Mouse (Mus musculus) liver, embryonic 15.5 days (tissue): Measurements from ENCODE around the gene Tmem108. TPM values are rescaled to one million over a fixed set of nuclear protein-coding genes. Genes with fewer than 3 reads are reported as not detected.

Source experiments
- ATAC-seq: fragments of 200-750 bp; cut with Nextera tagmentation; 2 replicates; pipeline ENCODE4 v1.8.0; 2017; ENCODE audit warnings: moderate number of reproducible peaks, mild to moderate bottlenecking, moderate library complexity; ENCODE audit not compliant: insufficient read depth
- H3K27ac ChIP-seq: fragments of 300-500 bp; sonication (generic); replicated peaks from 2 replicates; pipeline ENCODE4 v1.5.1; 2015; ENCODE audit warnings: mild to moderate bottlenecking, inconsistent platforms
- H3K27me3 ChIP-seq: fragments of 300-500 bp; sonication (generic); 2 replicates; pipeline ENCODE4 v1.6.1; 2015; ENCODE audit warnings: mild to moderate bottlenecking, inconsistent platforms
- H3K36me3 ChIP-seq: fragments of 300-500 bp; sonication (generic); replicated peaks from 2 replicates; pipeline ENCODE4 v1.6.1; 2015; ENCODE audit warnings: moderate library complexity, mild to moderate bottlenecking, inconsistent platforms
- H3K4me1 ChIP-seq: fragments of 300-500 bp; sonication (generic); replicated peaks from 2 replicates; pipeline ENCODE4 v1.6.1; 2015; ENCODE audit warnings: inconsistent platforms
- H3K4me2 ChIP-seq: fragments of 300-500 bp; sonication (generic); 2 replicates; pipeline ENCODE4 v1.6.1; 2015; ENCODE audit warnings: moderate library complexity, mild to moderate bottlenecking, inconsistent platforms
- H3K4me3 ChIP-seq: fragments of 300-500 bp; sonication (generic); replicated peaks from 2 replicates; pipeline ENCODE4 v1.5.1; 2015; ENCODE audit warnings: mild to moderate bottlenecking, inconsistent platforms
- H3K9ac ChIP-seq: fragments of 300-500 bp; sonication (generic); 2 replicates; pipeline ENCODE4 v1.6.1; 2015; ENCODE audit warnings: moderate library complexity, mild to moderate bottlenecking, inconsistent platforms
- H3K9me3 ChIP-seq: fragments of 300-500 bp; sonication (generic); replicated peaks from 2 replicates; pipeline ENCODE4 v1.6.1; 2016; ENCODE audit warnings: inconsistent platforms
- WGBS: fragments of 180-500 bp; shearing (Covaris S2); methylation state at CpG from one replicate; pipeline ENCODE4 v1.1.7; 2015; ENCODE audit warnings: mixed read lengths; ENCODE audit not compliant: insufficient replicate concordance; 5-methylcytosine and 5-hydroxymethylcytosine counted together
- polyA plus RNA-seq: library from polyadenylated mRNA; unstranded; fragments of >200 nt; fragmentation: Nextera tagmentation; extraction: Ambion mirVana; gene quantifications from 2 replicates; pipeline ENCODE4 v1.2.1, GENCODE M21; 2015

The Tmem108 gene
- polyA plus RNA-seq, 1 experiment from 2014 or later = 1.1 TPM

DNA sequence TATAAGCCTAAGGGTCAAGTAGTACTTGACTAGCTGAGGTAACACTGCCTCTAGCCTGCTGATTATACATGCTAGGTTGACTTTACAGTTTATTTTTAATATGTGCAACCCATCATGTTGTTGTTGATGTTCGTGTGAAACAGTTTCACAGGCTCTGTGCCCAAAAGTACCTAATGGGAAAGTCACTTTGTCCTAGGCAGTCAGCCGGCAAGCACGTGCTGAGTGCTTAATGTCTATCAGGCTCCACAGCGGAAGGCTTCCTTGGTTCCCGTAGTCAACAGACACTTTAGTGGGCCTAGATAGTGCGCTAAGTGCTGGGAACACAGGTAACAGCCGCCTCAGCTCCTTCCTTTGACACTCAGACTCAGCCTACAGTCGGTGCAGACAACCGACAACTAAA, 192.7 kb downstream of the Tmem108 start:
- Histone ChIP-seq H3K4me2 (no peak overlapping the region), H3K27me3 (no peaks in the 10 kb centered on the region), H3K36me3 (no peaks in the 10 kb centered on the region), H3K9ac (no peak overlapping the region), H3K4me3 (no peak overlapping the region), H3K4me1 (no peaks in the 10 kb centered on the region), H3K27ac (no peak overlapping the region), H3K9me3 (no peaks in the 10 kb centered on the region)
- ATAC-seq = no peak
- 67% methylated on average over 9 of the region's 9 CpGs for WGBS

GRCm38 (mm10) chr9:103565186-103565585, 196.5 kb downstream of the Tmem108 start:
- WGBS = 69% methylated on average over 9 of the region's 9 CpGs
- H3K27me3 ChIP-seq = no peaks in the 10 kb centered on the region
- ATAC-seq = no peak
- no peak overlapping the region for H3K4me3 ChIP-seq
- H3K4me1 ChIP-seq = no peaks in the 10 kb centered on the region
- no peak overlapping the region for H3K27ac ChIP-seq
- no peak overlapping the region for H3K4me2 ChIP-seq
- no peaks in the 10 kb centered on the region for H3K36me3 ChIP-seq
- no peaks in the 10 kb centered on the region for H3K9me3 ChIP-seq
- H3K9ac ChIP-seq = no peak overlapping the region

GRCm38 (mm10) chr9:103563864-103564610, 197.6 kb downstream of the Tmem108 start:
- Histone ChIP-seq H3K4me2 (no peak overlapping the region), H3K4me3 (no peak overlapping the region)

DNA sequence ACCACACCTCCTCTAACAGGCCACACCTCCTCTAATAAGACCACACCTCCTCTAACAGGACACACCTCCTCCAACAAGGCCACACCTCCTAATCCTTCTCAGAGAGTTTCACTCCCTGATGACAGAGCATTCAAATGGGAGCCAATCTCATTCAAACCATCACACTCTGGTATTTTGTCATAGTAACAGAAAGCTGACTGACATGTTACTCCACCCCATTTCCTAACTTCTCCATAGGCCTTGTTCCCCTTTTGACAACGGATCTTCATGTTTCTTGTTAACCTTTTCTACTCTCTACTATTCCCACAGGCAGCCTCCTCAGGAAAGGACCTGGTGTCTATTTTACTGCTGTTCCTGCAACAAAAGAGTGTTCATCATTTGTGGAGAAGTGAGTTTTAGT, 199.6 kb downstream of the Tmem108 start:
- no peak overlapping the region for H3K4me2 ChIP-seq
- WGBS = 43% methylated on average over 1 of the region's 1 CpGs
- no peaks in the 10 kb centered on the region for H3K36me3 ChIP-seq
- no peak for ATAC-seq
- no peaks in the 10 kb centered on the region for H3K9me3 ChIP-seq
- no peak overlapping the region for H3K9ac ChIP-seq
- no peak overlapping the region for H3K27ac ChIP-seq
- H3K4me3 ChIP-seq = no peak overlapping the region
- H3K4me1 ChIP-seq = no peaks in the 10 kb centered on the region
- H3K27me3 ChIP-seq = no peaks in the 10 kb centered on the region

More at GRCm38 (mm10) chr9:103563864-103564610, 197.6 kb downstream of the Tmem108 start:
- WGBS = 39% methylated on average over 10 of the region's 10 CpGs
- H3K27me3 ChIP-seq = no peaks in the 10 kb centered on the region
- H3K9ac ChIP-seq = no peak overlapping the region
- H3K9me3 ChIP-seq = no peaks in the 10 kb centered on the region
- no peaks in the 10 kb centered on the region for H3K4me1 ChIP-seq
- no peak overlapping the region for H3K27ac ChIP-seq
- no peaks in the 10 kb centered on the region for H3K36me3 ChIP-seq
- ATAC-seq = no peak

DNA sequence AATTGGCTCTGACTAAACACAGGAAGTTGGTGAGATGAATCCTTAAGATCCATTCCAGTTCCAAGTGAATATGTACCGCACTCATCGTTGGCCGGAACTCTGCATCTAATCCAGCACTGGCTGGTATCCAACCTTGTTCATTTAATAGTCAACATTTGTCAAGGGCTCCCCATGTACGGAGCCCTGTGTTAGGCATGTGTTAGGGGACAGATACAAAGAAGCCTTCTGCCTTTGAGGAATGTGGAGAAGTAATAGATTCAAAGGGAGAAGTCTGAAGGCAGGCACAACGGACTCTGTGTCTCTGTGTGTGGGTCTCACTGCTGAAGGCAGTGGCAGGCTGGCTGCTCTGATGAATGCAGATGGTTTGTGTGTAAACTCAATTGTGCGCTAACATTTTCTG, 202.9 kb downstream of the Tmem108 start:
- no peak for ATAC-seq
- H3K9ac ChIP-seq = no peak overlapping the region
- no peak overlapping the region for H3K27ac ChIP-seq
- no peaks in the 10 kb centered on the region for H3K36me3 ChIP-seq
- no peak overlapping the region for H3K4me2 ChIP-seq
- H3K9me3 ChIP-seq = no peaks in the 10 kb centered on the region
- 74% methylated on average over 6 of the region's 6 CpGs for WGBS
- no peak overlapping the region for H3K4me3 ChIP-seq
- no peaks in the 10 kb centered on the region for H3K27me3 ChIP-seq
- H3K4me1 ChIP-seq = no peaks in the 10 kb centered on the region

DNA sequence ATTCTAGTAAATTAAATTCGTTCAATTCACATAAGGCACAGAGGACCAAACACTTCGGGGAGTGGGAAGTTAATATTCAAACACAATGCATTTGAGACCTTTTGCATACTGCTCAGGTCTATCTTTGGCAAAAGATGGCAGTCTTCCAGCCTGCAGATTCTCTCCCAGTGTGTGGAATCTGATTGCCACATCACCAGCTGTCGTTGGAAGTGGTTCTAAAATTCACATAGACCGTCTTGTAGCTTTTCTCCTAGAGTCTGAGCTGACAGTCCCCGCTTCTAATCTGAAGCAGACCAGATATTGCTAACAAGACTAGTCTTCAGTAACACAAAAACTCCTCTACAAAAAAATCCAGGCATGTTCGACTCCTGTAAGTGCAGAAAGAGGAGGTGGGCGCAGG, 203.4 kb downstream of the Tmem108 start:
- Histone ChIP-seq H3K4me2 (no peak overlapping the region), H3K9me3 (no peaks in the 10 kb centered on the region), H3K9ac (no peak overlapping the region), H3K27ac (no peak overlapping the region), H3K27me3 (no peaks in the 10 kb centered on the region), H3K36me3 (no peaks in the 10 kb centered on the region), H3K4me3 (no peak overlapping the region), H3K4me1 (no peaks in the 10 kb centered on the region)
- 57% methylated on average over 7 of the region's 7 CpGs for WGBS
- ATAC-seq = no peak

GRCm38 (mm10) chr9:103557085-103557484, 204.6 kb downstream of the Tmem108 start:
- H3K4me1 ChIP-seq = no peaks in the 10 kb centered on the region
- no peaks in the 10 kb centered on the region for H3K36me3 ChIP-seq
- WGBS = 79% methylated on average over 15 of the region's 15 CpGs
- no peak overlapping the region for H3K4me3 ChIP-seq
- H3K9ac ChIP-seq = no peak overlapping the region
- no peaks in the 10 kb centered on the region for H3K9me3 ChIP-seq
- no peak overlapping the region for H3K4me2 ChIP-seq
- H3K27ac ChIP-seq = no peak overlapping the region
- H3K27me3 ChIP-seq = no peaks in the 10 kb centered on the region
- ATAC-seq = no peak

- Histone ChIP-seq H3K27me3 (no peaks in the 10 kb centered on the region), H3K4me1 (no peaks in the 10 kb centered on the region), H3K27ac (no peak overlapping the region), H3K9me3 (no peaks in the 10 kb centered on the region), H3K4me3 (no peak overlapping the region), H3K36me3 (no peaks in the 10 kb centered on the region), H3K9ac (no peak overlapping the region), H3K4me2 (no peak overlapping the region)
- ATAC-seq = no peak
- WGBS = 33% methylated on average over 6 of the region's 6 CpGs
Observed at GRCm38 (mm10) chr9:103555334-103555733, 206.3 kb downstream of the Tmem108 start.

DNA sequence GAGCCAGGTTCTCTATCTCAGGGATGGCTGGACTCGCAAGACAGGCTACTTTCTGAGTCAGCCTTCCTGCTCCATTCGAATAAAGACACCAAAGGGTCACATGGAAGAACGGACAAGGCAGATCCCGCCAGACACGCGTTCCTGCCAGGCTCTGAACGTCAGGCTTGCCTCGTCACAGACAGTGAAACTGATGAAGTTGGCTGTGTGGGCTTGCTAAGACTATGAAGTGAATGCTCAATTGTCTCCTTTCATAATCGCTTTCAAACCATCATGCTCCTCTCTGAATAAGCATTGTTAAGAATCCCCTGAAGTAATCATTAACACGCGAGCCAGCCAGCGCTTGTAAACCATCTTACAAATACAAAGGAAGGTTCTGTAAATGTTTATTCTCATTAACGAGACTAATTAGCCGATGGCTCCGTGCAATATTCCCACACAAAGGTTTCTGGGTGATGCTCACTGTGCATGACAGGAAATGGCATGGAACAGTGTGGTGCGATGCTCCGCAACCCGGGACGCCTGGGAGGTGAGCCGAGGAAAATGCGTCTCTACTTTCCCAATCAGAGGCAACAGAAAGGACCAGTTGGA, 210.9 kb downstream of the Tmem108 start:
- WGBS = 73% methylated on average over 21 of the region's 21 CpGs
- Histone ChIP-seq H3K4me1 (no peaks in the 10 kb centered on the region), H3K36me3 (no peaks in the 10 kb centered on the region), H3K4me3 (no peak overlapping the region), H3K4me2 (no peak overlapping the region), H3K27ac (no peak overlapping the region), H3K9me3 (no peaks in the 10 kb centered on the region), H3K9ac (no peak overlapping the region), H3K27me3 (no peaks in the 10 kb centered on the region)
- ATAC-seq = no peak

DNA sequence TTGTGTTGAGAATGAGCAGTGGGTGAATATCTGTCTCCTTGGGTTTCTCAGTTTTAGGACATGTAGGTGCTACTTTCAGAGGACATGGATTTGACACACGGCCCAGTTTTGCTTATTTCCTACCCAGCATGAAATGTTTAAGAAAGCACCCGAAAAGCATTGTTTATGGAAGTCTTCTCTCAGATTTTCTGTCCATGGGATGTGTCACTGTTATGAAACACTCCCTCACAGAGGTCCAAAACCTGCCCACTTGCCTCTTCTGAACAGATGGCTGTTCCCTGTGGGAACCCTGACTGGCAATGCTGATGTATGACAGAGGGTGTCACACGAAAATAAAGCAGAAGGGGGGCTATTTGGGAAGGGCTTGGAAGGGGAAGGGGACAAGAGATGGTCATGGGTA, 212.5 kb downstream of the Tmem108 start:
- WGBS = 56% methylated on average over 3 of the region's 3 CpGs
- H3K9me3 ChIP-seq = no peaks in the 10 kb centered on the region
- no peaks in the 10 kb centered on the region for H3K36me3 ChIP-seq
- H3K4me1 ChIP-seq = no peaks in the 10 kb centered on the region
- no peak for ATAC-seq
- H3K4me3 ChIP-seq = no peak overlapping the region
- no peaks in the 10 kb centered on the region for H3K27me3 ChIP-seq
- no peak overlapping the region for H3K27ac ChIP-seq
- no peak overlapping the region for H3K9ac ChIP-seq
- no peak overlapping the region for H3K4me2 ChIP-seq

GRCm38 (mm10) chr9:103548606-103549005, 213.0 kb downstream of the Tmem108 start:
- H3K4me2 ChIP-seq = no peak overlapping the region
- 57% methylated on average over 3 of the region's 3 CpGs for WGBS

More at GRCm38 (mm10) chr9:103548606-103549005, 213.0 kb downstream of the Tmem108 start:
- Histone ChIP-seq H3K4me3 (no peak overlapping the region), H3K9me3 (no peaks in the 10 kb centered on the region), H3K4me1 (no peaks in the 10 kb centered on the region), H3K27ac (no peak overlapping the region), H3K36me3 (no peaks in the 10 kb centered on the region), H3K9ac (no peak overlapping the region), H3K27me3 (no peaks in the 10 kb centered on the region)
- ATAC-seq = no peak
